Mouse (Mus musculus): ENCODE data around the gene Hdgf. TPM values are rescaled to one million over a fixed set of nuclear protein-coding genes. Genes with fewer than 3 reads are reported as not detected.
"Not testable (repeated sequence)": the region's sequence is repeated elsewhere in the genome, so short reads cannot be mapped to it uniquely, and the experiment has no call there.

Gene Hdgf
- 160 and 203 TPM in 2 replicates for polyA plus RNA-seq (2012; rRNA removed)
- polyA plus RNA-seq (2014; fragmentation: Nextera tagmentation; extraction: Ambion mirVana): 260 and 268 TPM in 2 replicates

- H3K4me1 ChIP-seq (ENCODE audit: control insufficient read depth, insufficient read depth, low read length): peaks cover 31% of the 10 kb centered on the region
- TF ChIP-seq POLR2A (IDR thresholded peaks at IDR 0.05; ENCODE audit: borderline replicate concordance, extremely low read depth, insufficient read depth, insufficient read length): 0 out of 2 replicates have a peak, but pooled peaks have one; percentile 43
- H3K36me3 ChIP-seq (ENCODE audit: control insufficient read depth, insufficient read depth, low read length): no peaks in the 10 kb centered on the region
- H3K4me2 ChIP-seq (replicated peaks; ENCODE audit: low read depth, low read length, severe bottlenecking): peak within 1 kb of the TSS; percentile 74
- peak within 1 kb of the TSS; percentile 96 for H3K27ac ChIP-seq (replicated peaks; ENCODE audit: low read depth, low read length)
- peak within 1 kb of the TSS; percentile 79 for H3K4me3 ChIP-seq (replicated peaks; ENCODE audit: low read length)
- ATAC-seq (ENCODE audit: low FRiP score, low read depth) (peak; percentile 95), DNase-seq (ENCODE audit: low spot score) (peak; percentile 96)
- 1% methylated on average over 36 of the region's 57 CpGs for WGBS
- peak within 1 kb of the TSS; percentile 90 for H3K9ac ChIP-seq (ENCODE audit: low read depth, low read length, severe bottlenecking)
- H3K9me3 ChIP-seq (ENCODE audit: control insufficient read depth, low read length): no peaks in the 10 kb centered on the region
- no peaks in the 10 kb centered on the region for H3K27me3 ChIP-seq (ENCODE audit: control insufficient read depth, insufficient read depth, low read length)
These were observed at the start of gene Hdgf for GRCm38 (mm10) chr3:87905880-87906485. Gene Hdgf (plus strand): TSS chr3:87906321.

GRCm38 (mm10) chr3:87857666-87858065 is 48.5 kb upstream of the Hdgf start:
- Histone ChIP-seq H3K4me2 (replicated peaks; ENCODE audit: low read depth, low read length, severe bottlenecking) (no peak overlapping the region), H3K27me3 (ENCODE audit: control insufficient read depth, insufficient read depth, low read length) (no peaks in the 10 kb centered on the region), H3K36me3 (ENCODE audit: control insufficient read depth, insufficient read depth, low read length) (peaks cover 64% of the 10 kb centered on the region), H3K27ac (replicated peaks; ENCODE audit: low read depth, low read length) (no peak overlapping the region), H3K9ac (ENCODE audit: low read depth, low read length, severe bottlenecking) (no peak overlapping the region), H3K9me3 (ENCODE audit: control insufficient read depth, low read length) (no peaks in the 10 kb centered on the region), H3K4me3 (replicated peaks; ENCODE audit: low read length) (no peak overlapping the region), H3K4me1 (ENCODE audit: control insufficient read depth, insufficient read depth, low read length) (no peaks in the 10 kb centered on the region)
- TF ChIP-seq POLR2A (IDR thresholded peaks at IDR 0.05; ENCODE audit: borderline replicate concordance, extremely low read depth, insufficient read depth, insufficient read length): no peak
- WGBS: 68% methylated on average over 8 of the region's 8 CpGs
- DNase-seq (ENCODE audit: low spot score): no peak
- no peak for ATAC-seq (ENCODE audit: low FRiP score, low read depth)

DNA sequence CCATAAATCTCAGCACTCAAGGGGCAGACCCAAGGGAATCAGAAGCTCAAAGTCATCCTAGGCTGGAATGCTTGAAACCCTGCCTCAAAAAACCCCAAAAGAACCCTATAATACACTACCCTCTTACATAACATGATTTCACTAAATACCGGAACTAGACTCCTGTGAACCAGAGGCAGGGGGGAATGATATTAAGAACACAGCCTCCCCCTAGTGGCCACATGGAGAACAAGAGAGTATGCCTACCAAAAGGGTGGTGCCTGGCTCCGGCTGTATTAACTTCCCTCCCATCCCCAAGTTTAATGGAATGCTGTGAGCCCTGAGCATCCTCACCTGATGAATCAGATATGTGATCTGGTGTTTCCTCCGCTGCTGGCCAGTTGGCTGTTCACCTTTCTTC is 46.3 kb upstream of the Hdgf start:
- no peak for TF ChIP-seq POLR2A (IDR thresholded peaks at IDR 0.05; ENCODE audit: borderline replicate concordance, extremely low read depth, insufficient read depth, insufficient read length)
- H3K27me3 ChIP-seq (ENCODE audit: control insufficient read depth, insufficient read depth, low read length): no peaks in the 10 kb centered on the region
- peaks cover 81% of the 10 kb centered on the region for H3K36me3 ChIP-seq (ENCODE audit: control insufficient read depth, insufficient read depth, low read length)
- no peak overlapping the region for H3K4me3 ChIP-seq (replicated peaks; ENCODE audit: low read length)
- DNase-seq (ENCODE audit: low spot score): peak; percentile 71
- H3K9me3 ChIP-seq (ENCODE audit: control insufficient read depth, low read length): no peaks in the 10 kb centered on the region
- H3K4me1 ChIP-seq (ENCODE audit: control insufficient read depth, insufficient read depth, low read length): no peaks in the 10 kb centered on the region
- no peak overlapping the region for H3K9ac ChIP-seq (ENCODE audit: low read depth, low read length, severe bottlenecking)
- no peak overlapping the region for H3K4me2 ChIP-seq (replicated peaks; ENCODE audit: low read depth, low read length, severe bottlenecking)
- WGBS: 34% methylated on average over 3 of the region's 3 CpGs
- ATAC-seq (ENCODE audit: low FRiP score, low read depth): peak; percentile 69; the same call in 1 of the 2 replicates
- H3K27ac ChIP-seq (replicated peaks; ENCODE audit: low read depth, low read length): no peak overlapping the region

- H3K4me2 ChIP-seq (replicated peaks; ENCODE audit: low read depth, low read length, severe bottlenecking); H3K27me3 ChIP-seq (ENCODE audit: control insufficient read depth, insufficient read depth, low read length); H3K4me3 ChIP-seq (replicated peaks; ENCODE audit: low read length); H3K4me1 ChIP-seq (ENCODE audit: control insufficient read depth, insufficient read depth, low read length); DNase-seq (ENCODE audit: low spot score); H3K27ac ChIP-seq (replicated peaks; ENCODE audit: low read depth, low read length); H3K9me3 ChIP-seq (ENCODE audit: control insufficient read depth, low read length); ATAC-seq (ENCODE audit: low FRiP score, low read depth); H3K9ac ChIP-seq (ENCODE audit: low read depth, low read length, severe bottlenecking): not testable (repeated sequence)
- H3K36me3 ChIP-seq (ENCODE audit: control insufficient read depth, insufficient read depth, low read length): peaks cover 93% of the 10 kb centered on the region
- 91% methylated on average over 4 of the region's 4 CpGs for WGBS
These were observed 42.0 kb upstream of the Hdgf start for GRCm38 (mm10) chr3:87864111-87864510.

- no peak overlapping the region for H3K4me2 ChIP-seq (replicated peaks; ENCODE audit: low read depth, low read length, severe bottlenecking)
- no peak overlapping the region for H3K27ac ChIP-seq (replicated peaks; ENCODE audit: low read depth, low read length)
- 100% methylated on average over 4 of the region's 4 CpGs for WGBS
- TF ChIP-seq POLR2A (IDR thresholded peaks at IDR 0.05; ENCODE audit: borderline replicate concordance, extremely low read depth, insufficient read depth, insufficient read length): no peak
- ATAC-seq (ENCODE audit: low FRiP score, low read depth) (no peak), DNase-seq (ENCODE audit: low spot score) (no peak)
- H3K9me3 ChIP-seq (ENCODE audit: control insufficient read depth, low read length): no peaks in the 10 kb centered on the region
- no peaks in the 10 kb centered on the region for H3K27me3 ChIP-seq (ENCODE audit: control insufficient read depth, insufficient read depth, low read length)
- no peak overlapping the region for H3K4me3 ChIP-seq (replicated peaks; ENCODE audit: low read length)
- peaks cover 43% of the 10 kb centered on the region for H3K36me3 ChIP-seq (ENCODE audit: control insufficient read depth, insufficient read depth, low read length)
- no peaks in the 10 kb centered on the region for H3K4me1 ChIP-seq (ENCODE audit: control insufficient read depth, insufficient read depth, low read length)
- H3K9ac ChIP-seq (ENCODE audit: low read depth, low read length, severe bottlenecking): no peak overlapping the region
These were observed 28.4 kb upstream of the Hdgf start for GRCm38 (mm10) chr3:87877730-87878129.
